Mouse (Mus musculus) layer of hippocampus, adult 9-11 months (tissue): Measurements from ENCODE around the gene Frmpd1.

Source experiments
- DNase-seq: peaks from one replicate; pipeline ENCODE4 v3.0.0; 2022

The Frmpd1 gene

GRCm38 (mm10) chr4:45242163-45242562, 57.5 kb downstream of the Frmpd1 start:
- DNase-seq = no peak

- DNase-seq = no peak
Measured at GRCm38 (mm10) chr4:45243211-45243902, 58.7 kb downstream of the Frmpd1 start.

GRCm38 (mm10) chr4:45251265-45251664, 66.6 kb downstream of the Frmpd1 start:
- no peak for DNase-seq

- DNase-seq = peak; percentile 21
Measured at GRCm38 (mm10) chr4:45252861-45253262, 68.2 kb downstream of the Frmpd1 start.

- DNase-seq = peak; percentile 22
Measured at GRCm38 (mm10) chr4:45253839-45254601, 69.3 kb downstream of the Frmpd1 start.

- DNase-seq = no peak
Measured at GRCm38 (mm10) chr4:45259232-45259832, 74.7 kb downstream of the Frmpd1 start.

- no peak for DNase-seq
Measured at GRCm38 (mm10) chr4:45261551-45261950, 76.9 kb downstream of the Frmpd1 start.

- DNase-seq = no peak
Measured at GRCm38 (mm10) chr4:45267883-45268282, 83.2 kb downstream of the Frmpd1 start.

- peak; percentile 67 for DNase-seq
Measured at GRCm38 (mm10) chr4:45271041-45271452, 86.4 kb downstream of the Frmpd1 start.

GRCm38 (mm10) chr4:45275770-45276169, 91.1 kb downstream of the Frmpd1 start:
- DNase-seq = no peak

- DNase-seq = no peak
Measured at GRCm38 (mm10) chr4:45279292-45279691, 94.6 kb downstream of the Frmpd1 start.

- peak; percentile 45 for DNase-seq
Measured at GRCm38 (mm10) chr4:45279981-45280548, 95.4 kb downstream of the Frmpd1 start.

- DNase-seq = no peak
Measured at GRCm38 (mm10) chr4:45286318-45286717, 101.6 kb downstream of the Frmpd1 start.

GRCm38 (mm10) chr4:45287906-45288305, 103.2 kb downstream of the Frmpd1 start:
- no peak for DNase-seq

GRCm38 (mm10) chr4:45296662-45297564, 112.2 kb downstream of the Frmpd1 start, which contains the start of gene Trmt10b:
Trmt10b (plus strand) TSS chr4:45297127.
- DNase-seq = peak; percentile 80

GRCm38 (mm10) chr4:45305536-45305935, 120.9 kb downstream of the Frmpd1 start:
- no peak for DNase-seq

- no peak for DNase-seq
Measured at GRCm38 (mm10) chr4:45308046-45308445, 123.4 kb downstream of the Frmpd1 start.

- DNase-seq = no peak
Measured at GRCm38 (mm10) chr4:45308606-45309005, 123.9 kb downstream of the Frmpd1 start.

GRCm38 (mm10) chr4:45311056-45311455, 126.4 kb downstream of the Frmpd1 start:
- DNase-seq = no peak

- DNase-seq = peak; percentile 87
Measured at GRCm38 (mm10) chr4:45320159-45320816, 135.6 kb downstream of the Frmpd1 start.

- no peak for DNase-seq
Measured at GRCm38 (mm10) chr4:45331139-45331538, 146.5 kb downstream of the Frmpd1 start.

GRCm38 (mm10) chr4:45332466-45332865, 147.8 kb downstream of the Frmpd1 start:
- DNase-seq = no peak
